Mouse (Mus musculus): ENCODE measurements around the gene Rapgef3.

Gene Rapgef3

GRCm38 (mm10) chr15:97746748-97747147 is 21.0 kb downstream of the Rapgef3 start:
- no peak for DNase-seq (ENCODE audit: low read depth, low spot score)

GRCm38 (mm10) chr15:97746278-97746677 is 21.5 kb downstream of the Rapgef3 start:
- no peak for DNase-seq (ENCODE audit: low read depth, low spot score)

- DNase-seq (ENCODE audit: low read depth, low spot score), result no peak
Observed at GRCm38 (mm10) chr15:97745331-97745730, 22.4 kb downstream of the Rapgef3 start.

- no peak for DNase-seq (ENCODE audit: low read depth, low spot score)
Observed at GRCm38 (mm10) chr15:97744930-97745329, 22.8 kb downstream of the Rapgef3 start.

- no peak for DNase-seq (ENCODE audit: low read depth, low spot score)
Observed at GRCm38 (mm10) chr15:97743961-97744525, 23.7 kb downstream of the Rapgef3 start.

- no peak for DNase-seq (ENCODE audit: low read depth, low spot score)
Observed at GRCm38 (mm10) chr15:97743210-97743609, 24.6 kb downstream of the Rapgef3 start.

- DNase-seq (ENCODE audit: low read depth, low spot score), result no peak
Observed at GRCm38 (mm10) chr15:97742600-97742999, 25.2 kb downstream of the Rapgef3 start.

- no peak for DNase-seq (ENCODE audit: low read depth, low spot score)
Observed at GRCm38 (mm10) chr15:97742074-97742473, 25.7 kb downstream of the Rapgef3 start.

GRCm38 (mm10) chr15:97741662-97742061 is 26.1 kb downstream of the Rapgef3 start:
- no peak for DNase-seq (ENCODE audit: low read depth, low spot score)

GRCm38 (mm10) chr15:97740283-97740732 is 27.5 kb downstream of the Rapgef3 start:
- DNase-seq (ENCODE audit: low read depth, low spot score), result no peak

- no peak for DNase-seq (ENCODE audit: low read depth, low spot score)
Observed at GRCm38 (mm10) chr15:97738923-97739322, 28.8 kb downstream of the Rapgef3 start.

GRCm38 (mm10) chr15:97731988-97732387 is 35.8 kb downstream of the Rapgef3 start:
- no peak for DNase-seq (ENCODE audit: low read depth, low spot score)

GRCm38 (mm10) chr15:97731111-97731510 is 36.7 kb downstream of the Rapgef3 start, which contains the start of gene Endou:
TSS of gene Endou (minus strand) at chr15:97731339.
- no peak for DNase-seq (ENCODE audit: low read depth, low spot score)

- DNase-seq (ENCODE audit: low read depth, low spot score), result no peak
Observed at GRCm38 (mm10) chr15:97730365-97730764, 37.4 kb downstream of the Rapgef3 start.

- DNase-seq (ENCODE audit: low read depth, low spot score), result no peak
Observed at GRCm38 (mm10) chr15:97728804-97729203, 39.0 kb downstream of the Rapgef3 start.

GRCm38 (mm10) chr15:97728394-97728793 is 39.4 kb downstream of the Rapgef3 start:
- no peak for DNase-seq (ENCODE audit: low read depth, low spot score)

GRCm38 (mm10) chr15:97727520-97727919 is 40.3 kb downstream of the Rapgef3 start:
- no peak for DNase-seq (ENCODE audit: low read depth, low spot score)

GRCm38 (mm10) chr15:97727048-97727447 is 40.7 kb downstream of the Rapgef3 start:
- DNase-seq (ENCODE audit: low read depth, low spot score), result peak; percentile 90

- no peak for DNase-seq (ENCODE audit: low read depth, low spot score)
Observed at GRCm38 (mm10) chr15:97726310-97726709, 41.5 kb downstream of the Rapgef3 start.

GRCm38 (mm10) chr15:97725198-97725785 is 42.5 kb downstream of the Rapgef3 start:
- DNase-seq (ENCODE audit: low read depth, low spot score), result no peak

- no peak for DNase-seq (ENCODE audit: low read depth, low spot score)
Observed at GRCm38 (mm10) chr15:97724346-97725197, 43.2 kb downstream of the Rapgef3 start.

- DNase-seq (ENCODE audit: low read depth, low spot score), result no peak
Observed at GRCm38 (mm10) chr15:97723536-97724345, 44.0 kb downstream of the Rapgef3 start.

Measured in 3T3-L1 (cell line).